Mouse (Mus musculus): ENCODE results near the gene 1300017J02Rik.

1300017J02Rik gene

GRCm38 (mm10) chr9:103271104-103271503 is 33.8 kb downstream of the 1300017J02Rik start:
- DNase-seq (ENCODE audit: low spot score in 2 of 2): no peak

- no peak for DNase-seq (ENCODE audit: low spot score in 2 of 2)
Measured at GRCm38 (mm10) chr9:103265778-103266177, 39.1 kb downstream of the 1300017J02Rik start.

- DNase-seq (ENCODE audit: low spot score in 2 of 2): no peak
Measured at GRCm38 (mm10) chr9:103252906-103253305, 52.0 kb downstream of the 1300017J02Rik start.

- no peak for DNase-seq (ENCODE audit: low spot score in 2 of 2)
Measured at GRCm38 (mm10) chr9:103248618-103249017, 56.3 kb downstream of the 1300017J02Rik start.

GRCm38 (mm10) chr9:103246526-103247168 is 58.2 kb downstream of the 1300017J02Rik start:
- no peak for DNase-seq (ENCODE audit: low spot score in 2 of 2)

- DNase-seq (ENCODE audit: low spot score in 2 of 2): no peak
Measured at GRCm38 (mm10) chr9:103243640-103244039, 61.2 kb downstream of the 1300017J02Rik start.

- DNase-seq (ENCODE audit: low spot score in 2 of 2): no peak
Measured at GRCm38 (mm10) chr9:103241206-103241605, 63.7 kb downstream of the 1300017J02Rik start.

- DNase-seq (ENCODE audit: low spot score in 2 of 2): no peak
Measured at GRCm38 (mm10) chr9:103239471-103239870, 65.4 kb downstream of the 1300017J02Rik start.

GRCm38 (mm10) chr9:103234565-103235165 is 70.2 kb downstream of the 1300017J02Rik start:
- DNase-seq (ENCODE audit: low spot score in 2 of 2): peak in 1 of 2 experiments; percentile 37

- DNase-seq (ENCODE audit: low spot score in 2 of 2): no peak
Measured at GRCm38 (mm10) chr9:103234059-103234458, 70.8 kb downstream of the 1300017J02Rik start.

- DNase-seq (ENCODE audit: low spot score in 2 of 2): no peak
Measured at GRCm38 (mm10) chr9:103233006-103233395, 71.9 kb downstream of the 1300017J02Rik start.

- DNase-seq (ENCODE audit: low spot score in 2 of 2): no peak
Measured at GRCm38 (mm10) chr9:103232232-103233005, 72.5 kb downstream of the 1300017J02Rik start.

- DNase-seq (ENCODE audit: low spot score in 2 of 2): peak in 1 of 2 experiments; percentile 42
Measured at GRCm38 (mm10) chr9:103230151-103230951, 74.5 kb downstream of the 1300017J02Rik start, which contains the start of the genes Gm20425 and Trf. Gm20425 (minus strand) TSS chr9:103230307. Trf (minus strand) TSS chr9:103230444.

GRCm38 (mm10) chr9:103229037-103229867 is 75.6 kb downstream of the 1300017J02Rik start:
- DNase-seq (ENCODE audit: low spot score in 2 of 2): no peak

GRCm38 (mm10) chr9:103228370-103229003 is 76.4 kb downstream of the 1300017J02Rik start:
- no peak for DNase-seq (ENCODE audit: low spot score in 2 of 2)

GRCm38 (mm10) chr9:103227760-103228159 is 77.1 kb downstream of the 1300017J02Rik start:
- no peak for DNase-seq (ENCODE audit: low spot score in 2 of 2)

GRCm38 (mm10) chr9:103226806-103227205 is 78.1 kb downstream of the 1300017J02Rik start:
- peak in 1 of 2 experiments; percentile 41 for DNase-seq (ENCODE audit: low spot score in 2 of 2)

GRCm38 (mm10) chr9:103225464-103225863 is 79.4 kb downstream of the 1300017J02Rik start:
- DNase-seq (ENCODE audit: low spot score in 2 of 2): no peak

- no peak for DNase-seq (ENCODE audit: low spot score in 2 of 2)
Measured at GRCm38 (mm10) chr9:103224721-103225120, 80.2 kb downstream of the 1300017J02Rik start.

- no peak for DNase-seq (ENCODE audit: low spot score in 2 of 2)
Measured at GRCm38 (mm10) chr9:103214281-103214680, 90.6 kb downstream of the 1300017J02Rik start.
